Mouse (Mus musculus): ENCODE measurements at regions not wholly inside any gene's neighbourhood (a gene's known extent, or its start where the extent isn't known, plus 50 kb on each side); places are given as distances from the start of the nearest gene placed in this dataset.

DNA sequence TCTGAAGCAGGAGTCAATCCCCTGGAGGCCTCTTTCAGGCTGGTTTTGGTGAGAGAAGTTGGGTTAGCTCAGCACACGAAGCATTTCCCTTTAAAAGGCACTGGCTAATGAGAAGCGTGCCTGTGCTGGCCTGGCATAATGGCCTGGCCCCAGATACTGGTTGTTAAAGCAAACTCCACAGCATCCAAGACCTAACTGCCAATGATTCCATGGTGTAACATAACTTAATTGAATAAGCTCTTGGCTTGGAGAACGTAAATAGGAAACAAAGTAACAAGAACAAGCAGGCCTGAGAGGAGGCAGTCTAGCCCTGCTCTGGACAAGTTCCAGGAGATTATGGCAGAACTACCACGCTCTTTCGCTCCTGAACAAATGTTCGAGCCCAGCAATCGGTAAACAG is 133.2 kb upstream of the Lrig3 start:
- 48% methylated on average over 7 of the region's 7 CpGs for WGBS
- H3K27me3 ChIP-seq (ENCODE audit: control insufficient read depth, insufficient read depth, low read length), result no peaks in the 10 kb centered on the region
- H3K27ac ChIP-seq (ENCODE audit: insufficient read depth, low read length), result no peak overlapping the region
- no peak for DNase-seq
- TF ChIP-seq CTCF (IDR thresholded peaks at IDR 0.05; ENCODE audit: borderline replicate concordance, insufficient read depth, low read depth, low read length) (no peak), POLR2A (IDR thresholded peaks at IDR 0.05; ENCODE audit: borderline replicate concordance, insufficient read depth, low read length) (no peak)
- H3K4me1 ChIP-seq (ENCODE audit: control insufficient read depth, insufficient read depth, low read length), result no peaks in the 10 kb centered on the region
- H3K4me3 ChIP-seq (replicated peaks; ENCODE audit: insufficient read depth, low read depth, low read length), result no peak overlapping the region

DNA sequence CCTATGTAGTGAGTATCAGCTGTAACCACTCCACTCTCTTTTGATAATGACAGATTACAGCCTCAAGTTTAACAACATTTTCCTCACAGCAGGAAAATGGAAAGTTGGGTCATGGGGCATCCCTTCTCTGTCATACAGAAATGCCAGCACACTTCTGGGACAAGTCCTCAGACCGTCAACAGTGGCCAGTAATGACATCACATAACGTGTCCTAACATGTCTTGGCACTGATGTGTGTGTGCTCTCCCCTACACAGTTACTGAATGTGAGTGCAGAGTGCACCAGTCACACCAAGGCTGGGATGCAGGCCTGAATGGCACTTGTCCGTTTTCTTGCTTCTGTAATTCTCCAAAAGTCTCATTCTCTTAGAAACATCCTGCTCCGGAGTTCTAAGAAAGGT is 132.0 kb upstream of the Lrig3 start:
- TF ChIP-seq POLR2A (IDR thresholded peaks at IDR 0.05; ENCODE audit: borderline replicate concordance, insufficient read depth, low read length), result no peak
- no peak for TF ChIP-seq CTCF (IDR thresholded peaks at IDR 0.05; ENCODE audit: borderline replicate concordance, insufficient read depth, low read depth, low read length)
- DNase-seq, result no peak
- H3K4me1 ChIP-seq (ENCODE audit: control insufficient read depth, insufficient read depth, low read length), result no peaks in the 10 kb centered on the region; the same call in 1 of the 2 replicates
- 69% methylated on average over 4 of the region's 4 CpGs for WGBS
- H3K27me3 ChIP-seq (ENCODE audit: control insufficient read depth, insufficient read depth, low read length), result no peaks in the 10 kb centered on the region
- no peak overlapping the region for H3K27ac ChIP-seq (ENCODE audit: insufficient read depth, low read length)
- no peak overlapping the region for H3K4me3 ChIP-seq (replicated peaks; ENCODE audit: insufficient read depth, low read depth, low read length)

DNA sequence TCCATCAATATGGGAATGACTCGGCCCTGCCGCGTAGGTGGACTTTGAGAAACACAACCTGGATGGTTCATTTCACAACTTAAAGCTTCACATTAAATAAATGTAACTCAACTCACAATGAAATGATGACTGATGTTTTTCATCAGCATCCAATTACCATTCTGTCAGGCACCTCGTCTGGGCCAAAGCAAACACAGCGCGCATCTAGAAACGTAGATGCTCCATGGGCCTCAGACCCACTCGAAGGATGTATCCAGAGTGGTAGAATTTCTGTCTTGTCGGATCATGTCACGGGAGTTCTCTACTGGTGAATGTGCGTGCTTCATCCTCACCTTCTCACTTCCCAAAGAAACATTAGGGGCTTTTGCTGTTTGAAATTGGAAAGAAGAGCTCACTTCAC is 127.0 kb upstream of the Lrig3 start:
- DNase-seq, result no peak
- Histone ChIP-seq H3K27me3 (ENCODE audit: control insufficient read depth, insufficient read depth, low read length) (no peaks in the 10 kb centered on the region), H3K27ac (ENCODE audit: insufficient read depth, low read length) (no peak overlapping the region), H3K4me3 (replicated peaks; ENCODE audit: insufficient read depth, low read depth, low read length) (no peak overlapping the region), H3K4me1 (ENCODE audit: control insufficient read depth, insufficient read depth, low read length) (no peaks in the 10 kb centered on the region; the same call in 1 of the 2 replicates)
- WGBS, result 90% methylated on average over 11 of the region's 11 CpGs
- TF ChIP-seq CTCF (IDR thresholded peaks at IDR 0.05; ENCODE audit: borderline replicate concordance, insufficient read depth, low read depth, low read length), result no peak
- no peak for TF ChIP-seq POLR2A (IDR thresholded peaks at IDR 0.05; ENCODE audit: borderline replicate concordance, insufficient read depth, low read length)

DNA sequence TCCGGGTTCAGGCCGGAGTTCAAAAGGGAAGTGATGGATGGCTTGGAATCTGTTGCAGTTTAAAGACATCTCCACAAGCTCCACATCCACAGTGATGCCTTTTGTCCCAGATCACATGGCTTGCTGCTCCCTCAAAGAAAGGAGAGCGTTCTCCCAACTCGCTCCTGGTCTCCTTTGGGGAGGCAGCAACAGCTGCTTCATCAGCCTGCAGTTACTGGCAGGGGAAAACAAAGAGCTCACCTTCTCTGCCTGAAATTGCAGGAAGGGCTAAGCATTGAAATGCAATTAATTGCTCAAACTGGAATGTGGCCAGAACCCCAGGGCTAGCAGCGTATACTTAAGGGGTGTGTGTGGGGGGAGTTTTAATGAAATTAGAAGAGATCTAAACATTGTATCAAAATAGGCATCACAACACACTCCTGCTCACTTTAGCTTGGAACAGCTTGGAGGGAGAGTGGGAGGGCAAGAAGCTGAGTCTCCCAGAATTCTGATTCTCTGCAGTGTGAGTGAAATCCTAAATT is 126.3 kb upstream of the Lrig3 start:
- Histone ChIP-seq H3K27ac (ENCODE audit: insufficient read depth, low read length) (no peak overlapping the region), H3K4me1 (ENCODE audit: control insufficient read depth, insufficient read depth, low read length) (no peaks in the 10 kb centered on the region; the same call in 1 of the 2 replicates), H3K27me3 (ENCODE audit: control insufficient read depth, insufficient read depth, low read length) (no peaks in the 10 kb centered on the region), H3K4me3 (replicated peaks; ENCODE audit: insufficient read depth, low read depth, low read length) (no peak overlapping the region)
- 21% methylated on average over 5 of the region's 5 CpGs for WGBS
- TF ChIP-seq CTCF (IDR thresholded peaks at IDR 0.05; ENCODE audit: borderline replicate concordance, insufficient read depth, low read depth, low read length), result no peak
- no peak for TF ChIP-seq POLR2A (IDR thresholded peaks at IDR 0.05; ENCODE audit: borderline replicate concordance, insufficient read depth, low read length)
- no peak for DNase-seq

DNA sequence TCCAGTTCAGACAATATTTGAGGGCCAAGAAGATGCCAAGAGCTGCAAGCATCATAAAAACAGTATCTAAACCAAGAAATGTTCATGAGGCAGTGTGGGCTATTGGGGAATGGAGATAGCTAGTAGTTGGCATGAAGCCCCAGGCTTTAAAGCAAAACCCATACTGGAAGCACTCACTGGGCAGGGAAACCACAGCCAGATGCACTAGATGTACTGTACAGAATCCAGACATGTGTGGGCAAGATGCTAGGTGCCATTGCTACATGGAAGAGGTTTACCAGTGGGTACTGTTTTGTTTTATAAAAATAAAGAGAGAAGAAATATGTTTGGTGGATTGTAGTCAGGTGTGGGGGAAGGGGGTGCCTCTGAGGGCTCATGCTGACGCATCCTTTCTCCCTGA is 125.6 kb upstream of the Lrig3 start:
- TF ChIP-seq POLR2A (IDR thresholded peaks at IDR 0.05; ENCODE audit: borderline replicate concordance, insufficient read depth, low read length) (no peak), CTCF (IDR thresholded peaks at IDR 0.05; ENCODE audit: borderline replicate concordance, insufficient read depth, low read depth, low read length) (no peak)
- H3K4me3 ChIP-seq (replicated peaks; ENCODE audit: insufficient read depth, low read depth, low read length), result no peak overlapping the region
- DNase-seq, result no peak
- H3K4me1 ChIP-seq (ENCODE audit: control insufficient read depth, insufficient read depth, low read length), result no peaks in the 10 kb centered on the region; the same call in 1 of the 2 replicates
- H3K27me3 ChIP-seq (ENCODE audit: control insufficient read depth, insufficient read depth, low read length), result no peaks in the 10 kb centered on the region
- WGBS, result 93% methylated on average over 1 of the region's 1 CpGs
- H3K27ac ChIP-seq (ENCODE audit: insufficient read depth, low read length), result no peak overlapping the region

DNA sequence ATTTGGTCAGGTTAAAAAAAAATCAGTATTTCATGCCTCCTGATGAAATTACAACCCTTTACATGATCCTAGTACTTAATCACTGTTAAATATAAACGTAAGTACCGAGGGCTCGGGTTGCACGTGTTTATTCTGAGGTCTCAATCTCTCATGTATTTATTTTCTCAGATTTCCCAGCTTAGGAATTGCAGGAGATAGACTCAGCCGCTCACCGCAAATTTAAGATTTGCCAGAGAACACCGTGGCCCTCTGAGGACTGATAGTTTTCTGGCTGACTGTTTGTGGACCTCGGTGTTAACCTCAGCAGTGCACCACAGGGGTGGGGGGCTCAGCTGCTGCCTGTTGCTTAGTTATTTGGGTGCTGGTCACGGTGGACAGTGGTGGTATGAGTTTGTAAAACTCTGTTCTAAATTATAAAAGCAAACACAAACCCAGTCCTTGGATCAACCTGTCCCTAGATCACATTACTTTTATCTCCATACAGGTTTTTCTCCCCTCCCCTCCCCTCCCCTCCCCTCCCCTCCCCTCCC is 121.6 kb upstream of the Lrig3 start:
- Histone ChIP-seq H3K4me3 (replicated peaks; ENCODE audit: insufficient read depth, low read depth, low read length) (no peak overlapping the region), H3K27me3 (ENCODE audit: control insufficient read depth, insufficient read depth, low read length) (no peaks in the 10 kb centered on the region), H3K27ac (ENCODE audit: insufficient read depth, low read length) (no peak overlapping the region), H3K4me1 (ENCODE audit: control insufficient read depth, insufficient read depth, low read length) (no peaks in the 10 kb centered on the region)
- DNase-seq, result no peak
- WGBS, result 67% methylated on average over 9 of the region's 9 CpGs
- TF ChIP-seq POLR2A (IDR thresholded peaks at IDR 0.05; ENCODE audit: borderline replicate concordance, insufficient read depth, low read length) (no peak), CTCF (IDR thresholded peaks at IDR 0.05; ENCODE audit: borderline replicate concordance, insufficient read depth, low read depth, low read length) (no peak)

DNA sequence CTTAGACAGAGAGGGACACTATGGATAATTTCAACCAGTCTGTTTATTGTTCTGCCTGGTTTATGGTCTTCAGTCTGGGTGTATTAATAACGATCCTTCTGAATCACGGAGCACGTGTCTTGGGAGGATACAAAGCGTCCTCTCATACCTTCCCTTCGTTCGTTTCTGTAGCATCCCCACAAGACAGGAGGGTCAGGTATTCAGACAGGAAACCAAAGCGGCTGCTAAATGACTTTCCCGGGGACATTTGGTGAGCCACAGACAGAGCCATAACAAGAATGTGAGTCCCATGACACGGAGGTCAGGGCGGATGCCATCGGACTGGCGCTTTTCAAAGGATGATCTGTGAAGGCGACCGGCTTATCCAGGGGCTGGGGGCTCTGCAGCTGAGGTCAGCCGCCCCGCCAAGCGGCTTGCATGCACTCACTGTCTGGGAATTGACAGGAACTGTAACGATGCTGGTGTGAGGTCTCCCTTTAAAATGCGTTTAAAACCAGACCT is 120.9 kb upstream of the Lrig3 start:
- Histone ChIP-seq H3K4me1 (ENCODE audit: control insufficient read depth, insufficient read depth, low read length) (no peaks in the 10 kb centered on the region), H3K27me3 (ENCODE audit: control insufficient read depth, insufficient read depth, low read length) (no peaks in the 10 kb centered on the region), H3K4me3 (replicated peaks; ENCODE audit: insufficient read depth, low read depth, low read length) (no peak overlapping the region), H3K27ac (ENCODE audit: insufficient read depth, low read length) (no peak overlapping the region)
- DNase-seq, result no peak
- TF ChIP-seq POLR2A (IDR thresholded peaks at IDR 0.05; ENCODE audit: borderline replicate concordance, insufficient read depth, low read length) (no peak), CTCF (IDR thresholded peaks at IDR 0.05; ENCODE audit: borderline replicate concordance, insufficient read depth, low read depth, low read length) (no peak)
- WGBS, result 31% methylated on average over 19 of the region's 19 CpGs

DNA sequence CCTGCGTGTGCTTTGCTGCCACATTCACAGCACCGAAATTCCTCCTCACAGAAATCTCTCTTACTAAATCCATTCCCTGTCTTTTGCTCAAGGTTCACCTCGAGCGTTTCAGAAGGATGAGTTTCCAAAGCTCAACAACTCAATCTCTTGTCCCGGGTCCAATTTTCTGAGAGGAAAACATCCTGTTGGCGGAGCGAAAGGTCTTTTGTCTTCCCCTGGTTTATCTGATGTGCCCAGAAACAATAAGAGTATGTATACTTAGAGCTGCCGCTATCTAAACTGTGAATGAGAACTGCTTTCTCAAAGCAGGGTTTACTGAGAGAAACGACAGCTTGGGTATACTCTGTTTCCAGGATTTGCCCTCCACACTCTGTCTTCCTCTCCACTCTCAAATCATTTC is 115.6 kb upstream of the Lrig3 start:
- WGBS, result 55% methylated on average over 9 of the region's 9 CpGs
- Histone ChIP-seq H3K27me3 (ENCODE audit: control insufficient read depth, insufficient read depth, low read length) (no peaks in the 10 kb centered on the region), H3K4me1 (ENCODE audit: control insufficient read depth, insufficient read depth, low read length) (no peaks in the 10 kb centered on the region), H3K27ac (ENCODE audit: insufficient read depth, low read length) (no peak overlapping the region), H3K4me3 (replicated peaks; ENCODE audit: insufficient read depth, low read depth, low read length) (no peak overlapping the region)
- no peak for DNase-seq
- TF ChIP-seq POLR2A (IDR thresholded peaks at IDR 0.05; ENCODE audit: borderline replicate concordance, insufficient read depth, low read length) (no peak), CTCF (IDR thresholded peaks at IDR 0.05; ENCODE audit: borderline replicate concordance, insufficient read depth, low read depth, low read length) (no peak)
